Mouse (Mus musculus) E14TG2a.4 (cell line): ENCODE data around the gene Oasl1.

Source experiments
- H3K27me3 ChIP-seq: 2 replicates; pipeline ENCODE4 v1.6.1; 2014; ENCODE audit warnings: low read length, control low read depth; ENCODE audit not compliant: insufficient read depth
- H3K36me3 ChIP-seq: 2 replicates; pipeline ENCODE4 v1.6.1; 2014; ENCODE audit warnings: low read length, control low read depth; ENCODE audit not compliant: insufficient read depth
- H3K4me1 ChIP-seq: replicated peaks from 2 replicates; pipeline ENCODE4 v1.6.1; 2014; ENCODE audit warnings: low read depth, low read length, control low read depth
- H3K4me3 ChIP-seq: replicated peaks from 2 replicates; pipeline ENCODE4 v1.5.1; 2014; ENCODE audit warnings: mild to moderate bottlenecking, low read length
- H3K9me3 ChIP-seq: 2 replicates; pipeline ENCODE4 v1.6.1; 2014; ENCODE audit warnings: low read length, control low read depth
- CTCF ChIP-seq: conservative IDR thresholded peaks from 2 replicates; pipeline ENCODE4 v1.5.1; 2014; ENCODE audit warnings: low read length
- NANOG ChIP-seq: IDR thresholded peaks from 2 replicates; pipeline ENCODE4 v1.6.1; 2014; ENCODE audit warnings: borderline replicate concordance, low read length, mixed read lengths
- POU5F1 ChIP-seq: IDR thresholded peaks from 2 replicates; pipeline ENCODE4 v1.6.1; 2014; ENCODE audit warnings: low read length, borderline replicate concordance

Gene Oasl1

GRCm38 (mm10) chr5:114942074-114942765 is 19.2 kb downstream of the Oasl1 start, which contains the start of gene 2210016L21Rik:
Gene 2210016L21Rik, plus strand, starts transcription at chr5:114942158.
- Histone ChIP-seq H3K9me3 (no peaks in the 10 kb centered on the region), H3K4me1 (peaks cover 40% of the 10 kb centered on the region), H3K27me3 (no peaks in the 10 kb centered on the region), H3K4me3 (peak within 1 kb of the TSS; percentile 99), H3K36me3 (peaks cover 36% of the 10 kb centered on the region)
- TF ChIP-seq POU5F1 = no peak

- Histone ChIP-seq H3K4me1 (peaks cover 35% of the 10 kb centered on the region), H3K4me3 (peak overlapping the region; percentile 99), H3K36me3 (peaks cover 41% of the 10 kb centered on the region), H3K9me3 (no peaks in the 10 kb centered on the region), H3K27me3 (no peaks in the 10 kb centered on the region)
- TF ChIP-seq NANOG = no peak
- no peak for TF ChIP-seq CTCF
- no peak for TF ChIP-seq POU5F1
These were observed 19.7 kb downstream of the Oasl1 start for GRCm38 (mm10) chr5:114942766-114943130.

GRCm38 (mm10) chr5:114945072-114945471 is 22.0 kb downstream of the Oasl1 start:
- H3K4me3 ChIP-seq = no peak overlapping the region
- H3K27me3 ChIP-seq = no peaks in the 10 kb centered on the region
- TF ChIP-seq CTCF (no peak), NANOG (no peak), POU5F1 (no peak)
- peaks cover 64% of the 10 kb centered on the region for H3K36me3 ChIP-seq
- no peaks in the 10 kb centered on the region for H3K9me3 ChIP-seq
- H3K4me1 ChIP-seq = peaks cover 41% of the 10 kb centered on the region

- Histone ChIP-seq H3K9me3 (peaks cover 12% of the 10 kb centered on the region), H3K27me3 (no peaks in the 10 kb centered on the region)
- TF ChIP-seq CTCF = no peak
- TF ChIP-seq NANOG = no peak
- no peak for TF ChIP-seq POU5F1
These were observed 25.9 kb downstream of the Oasl1 start for GRCm38 (mm10) chr5:114948891-114949290.

GRCm38 (mm10) chr5:114949316-114949715 is 26.3 kb downstream of the Oasl1 start:
- no peaks in the 10 kb centered on the region for H3K27me3 ChIP-seq
- H3K36me3 ChIP-seq = peaks cover 88% of the 10 kb centered on the region
- peaks cover 16% of the 10 kb centered on the region for H3K9me3 ChIP-seq
- TF ChIP-seq NANOG = no peak
- no peak for TF ChIP-seq CTCF
- TF ChIP-seq POU5F1 = no peak
- H3K4me3 ChIP-seq = no peak overlapping the region
- H3K4me1 ChIP-seq = peaks cover 35% of the 10 kb centered on the region

More at GRCm38 (mm10) chr5:114948891-114949290, 25.9 kb downstream of the Oasl1 start:
- no peak overlapping the region for H3K4me3 ChIP-seq
- peaks cover 38% of the 10 kb centered on the region for H3K4me1 ChIP-seq
- H3K36me3 ChIP-seq = peaks cover 87% of the 10 kb centered on the region

- Histone ChIP-seq H3K9me3 (peaks cover 21% of the 10 kb centered on the region), H3K36me3 (peaks cover 89% of the 10 kb centered on the region)
- no peak for TF ChIP-seq CTCF
- TF ChIP-seq NANOG = no peak
- TF ChIP-seq POU5F1 = no peak
These were observed 26.8 kb downstream of the Oasl1 start for GRCm38 (mm10) chr5:114949812-114950211.

GRCm38 (mm10) chr5:114950669-114951068 is 27.6 kb downstream of the Oasl1 start:
- Histone ChIP-seq H3K9me3 (peaks cover 30% of the 10 kb centered on the region), H3K4me1 (peaks cover 30% of the 10 kb centered on the region), H3K4me3 (no peak overlapping the region), H3K27me3 (no peaks in the 10 kb centered on the region), H3K36me3 (peaks cover 90% of the 10 kb centered on the region)
- no peak for TF ChIP-seq NANOG
- TF ChIP-seq POU5F1 = no peak
- no peak for TF ChIP-seq CTCF

More at GRCm38 (mm10) chr5:114949812-114950211, 26.8 kb downstream of the Oasl1 start:
- H3K4me1 ChIP-seq = peaks cover 35% of the 10 kb centered on the region
- H3K27me3 ChIP-seq = no peaks in the 10 kb centered on the region
- H3K4me3 ChIP-seq = no peak overlapping the region

GRCm38 (mm10) chr5:114951279-114951880 is 28.3 kb downstream of the Oasl1 start:
- H3K4me1 ChIP-seq = peaks cover 30% of the 10 kb centered on the region
- H3K36me3 ChIP-seq = peaks cover 88% of the 10 kb centered on the region
- TF ChIP-seq POU5F1 = no peak
- TF ChIP-seq CTCF = no peak
- TF ChIP-seq NANOG = no peak
- no peaks in the 10 kb centered on the region for H3K27me3 ChIP-seq
- H3K4me3 ChIP-seq = no peak overlapping the region
- H3K9me3 ChIP-seq = peaks cover 37% of the 10 kb centered on the region
